Mouse (Mus musculus): ENCODE results near the gene Foxp2.

The Foxp2 gene

DNA sequence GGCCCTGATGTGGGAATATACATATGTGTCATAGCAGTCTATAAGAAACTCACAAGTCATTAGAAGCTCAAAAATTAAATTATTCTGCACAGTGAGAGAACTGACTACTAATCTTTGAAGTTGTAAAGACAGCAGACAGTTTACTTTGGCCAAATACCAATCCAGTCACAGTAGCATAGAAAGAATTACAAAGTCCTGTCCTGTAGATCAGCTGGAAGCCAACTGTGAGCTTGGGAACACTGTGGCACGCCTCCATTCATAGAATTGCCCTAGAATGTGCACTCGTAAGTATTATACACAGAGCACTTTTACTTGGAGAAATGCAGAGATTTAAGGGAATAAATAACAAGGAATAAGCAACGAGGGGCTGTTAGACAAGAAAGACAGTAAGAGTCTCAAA, 472.5 kb downstream of the Foxp2 start:
- no peak for DNase-seq (ENCODE audit: low spot score)

DNA sequence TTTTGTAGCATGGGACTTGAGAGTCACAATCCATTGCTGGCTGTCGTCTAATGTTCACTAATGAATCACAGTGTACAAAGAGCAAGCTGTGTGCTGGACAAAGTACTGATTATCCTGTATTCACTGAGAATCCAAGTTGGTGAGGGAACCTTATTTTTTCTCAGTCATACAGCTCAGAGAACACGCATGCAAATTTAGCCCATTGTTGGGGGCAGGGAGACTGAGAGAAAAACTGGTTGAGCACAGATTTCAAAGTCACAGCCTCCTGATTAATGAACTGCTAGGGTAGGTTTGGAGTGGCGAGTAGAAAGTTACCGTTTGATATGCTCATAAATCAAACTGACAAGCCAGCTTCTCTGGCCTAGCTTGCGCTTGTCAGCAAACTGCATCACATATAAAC, 477.1 kb downstream of the Foxp2 start:
- DNase-seq (ENCODE audit: low spot score), result peak; percentile 49

DNA sequence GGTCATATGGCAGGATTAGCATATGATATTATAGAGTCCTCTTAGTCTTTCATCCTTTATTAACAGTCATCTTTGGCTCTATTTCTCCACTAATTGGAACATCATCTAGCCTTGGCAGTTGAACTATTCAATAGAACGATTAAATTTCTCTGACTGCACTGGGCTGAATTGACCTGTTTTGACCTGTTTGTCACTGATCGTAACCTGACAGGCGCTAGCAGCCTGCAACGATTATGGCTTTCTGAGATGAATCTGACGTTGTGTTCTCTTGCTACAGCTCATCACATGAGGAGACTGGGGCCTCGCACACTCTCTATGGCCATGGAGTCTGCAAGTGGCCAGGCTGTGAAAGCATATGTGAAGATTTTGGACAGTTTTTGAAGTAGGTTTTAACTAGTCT, 495.3 kb downstream of the Foxp2 start:
- no peak for DNase-seq (ENCODE audit: low spot score)

DNA sequence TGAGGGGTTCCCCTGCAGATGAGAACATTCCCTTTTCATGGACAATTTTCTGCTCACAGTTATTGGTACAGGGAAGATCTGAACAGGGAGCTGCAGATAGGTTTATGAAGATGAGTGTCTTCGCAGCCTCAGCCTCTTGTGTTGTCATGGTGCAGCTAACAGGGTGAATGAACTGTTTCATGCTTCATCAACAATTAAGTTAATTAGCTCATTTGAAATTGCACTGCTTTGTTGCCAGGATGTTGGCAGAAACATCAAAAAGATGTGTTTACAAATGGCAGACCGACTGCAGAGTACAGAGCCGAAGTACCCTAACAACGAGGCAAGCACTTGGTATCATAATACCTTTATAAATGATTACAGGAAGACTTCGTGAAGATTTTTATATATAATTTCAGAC, 496.3 kb downstream of the Foxp2 start:
- DNase-seq (ENCODE audit: low spot score), result no peak

DNA sequence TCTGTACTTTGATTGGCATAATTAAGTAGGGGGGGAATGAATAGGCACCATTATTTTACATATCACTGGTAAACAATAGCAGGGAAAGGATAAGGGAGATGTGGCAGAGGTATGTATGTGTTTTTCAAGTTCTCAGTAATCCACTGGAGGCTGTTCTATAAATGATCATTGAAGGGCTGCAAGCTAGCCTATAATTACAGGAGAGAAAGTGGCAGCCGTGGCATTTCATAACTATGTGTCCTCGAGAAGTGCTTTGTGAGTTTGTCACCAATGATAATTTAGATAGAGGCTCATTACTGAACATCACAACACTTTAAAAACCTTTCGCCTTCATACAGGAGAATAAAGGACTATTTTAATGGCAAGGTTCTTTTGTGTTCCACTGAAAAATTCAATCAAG, 500.0 kb downstream of the Foxp2 start:
- no peak for DNase-seq (ENCODE audit: low spot score)

DNA sequence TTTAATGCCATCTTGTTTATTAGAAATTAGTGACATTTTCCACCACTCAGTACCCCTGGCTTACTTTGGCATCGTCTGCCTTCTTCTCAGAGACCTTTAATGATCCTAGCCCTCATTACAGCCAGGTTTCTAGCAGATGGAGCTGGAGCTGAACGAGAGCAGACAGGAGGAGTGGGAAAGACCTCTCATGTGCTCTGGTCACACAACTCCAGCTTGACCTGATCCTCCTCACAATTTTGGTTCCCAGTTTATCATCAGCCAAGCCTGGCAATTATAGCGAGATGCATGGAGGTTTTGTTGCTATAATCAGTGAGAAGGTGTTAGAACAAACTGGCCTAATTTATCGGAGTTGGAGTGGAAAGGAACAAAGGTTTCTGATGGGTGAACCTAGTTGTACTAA, 500.9 kb downstream of the Foxp2 start:
- no peak for DNase-seq (ENCODE audit: low spot score)

DNA sequence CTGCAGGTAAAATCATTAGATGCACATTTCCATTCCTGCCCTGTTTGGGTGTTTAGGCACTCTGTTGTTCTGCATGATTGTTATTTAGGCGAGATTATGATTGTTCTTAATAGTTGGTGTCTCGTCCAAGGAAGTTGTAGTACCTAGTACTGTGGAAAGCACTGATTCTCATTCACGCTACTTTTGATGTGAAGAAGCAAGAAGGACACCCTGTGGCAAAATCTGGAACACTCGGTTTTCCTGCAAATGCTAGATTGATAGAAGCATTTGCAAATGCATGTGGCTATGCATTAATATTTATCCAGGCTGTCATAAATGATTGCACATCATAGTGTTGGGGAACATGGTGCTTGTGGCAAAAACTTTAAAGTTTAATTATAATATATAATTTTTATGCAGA, 514.0 kb downstream of the Foxp2 start:
- DNase-seq (ENCODE audit: low spot score), result peak; percentile 60

DNA sequence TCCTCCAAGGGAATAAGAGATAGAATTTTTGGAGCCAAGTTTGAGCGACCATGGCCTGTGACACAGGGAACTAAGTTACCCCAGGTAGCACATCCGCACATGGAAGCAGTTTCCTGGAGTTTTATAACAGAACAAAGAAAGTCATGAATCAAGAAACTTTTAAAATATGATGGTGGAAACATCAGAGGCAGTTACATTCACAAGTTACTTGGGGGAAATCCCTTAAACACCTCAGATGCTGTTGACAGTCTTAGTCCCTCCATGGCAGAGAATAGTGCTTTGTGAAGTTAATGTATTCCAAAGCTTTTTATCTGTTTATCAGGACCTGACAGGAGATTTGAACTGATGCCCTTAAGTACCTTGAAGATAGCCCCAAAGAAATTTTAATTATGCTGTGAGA, 558.6 kb downstream of the Foxp2 start:
- no peak for DNase-seq (ENCODE audit: low spot score)

DNA sequence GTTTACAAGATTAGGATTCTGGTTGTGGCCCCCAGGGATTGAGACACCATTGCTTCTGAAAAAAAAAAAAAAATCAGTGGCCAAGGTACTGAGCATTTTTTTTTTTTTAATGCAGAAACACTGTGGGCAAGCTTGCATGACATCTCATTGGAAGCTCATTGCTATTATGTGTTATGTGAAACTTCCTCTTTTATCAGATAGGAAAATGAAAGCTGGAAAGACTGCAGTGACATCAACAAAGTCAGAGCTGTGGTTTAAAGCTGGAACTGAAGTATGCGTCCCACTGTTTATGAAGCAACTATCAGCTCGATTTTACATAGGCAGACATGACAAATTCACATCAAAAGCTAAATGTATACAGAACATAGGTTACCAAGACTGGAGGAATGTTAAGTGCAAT, 562.2 kb downstream of the Foxp2 start:
- DNase-seq (ENCODE audit: low spot score), result no peak

DNA sequence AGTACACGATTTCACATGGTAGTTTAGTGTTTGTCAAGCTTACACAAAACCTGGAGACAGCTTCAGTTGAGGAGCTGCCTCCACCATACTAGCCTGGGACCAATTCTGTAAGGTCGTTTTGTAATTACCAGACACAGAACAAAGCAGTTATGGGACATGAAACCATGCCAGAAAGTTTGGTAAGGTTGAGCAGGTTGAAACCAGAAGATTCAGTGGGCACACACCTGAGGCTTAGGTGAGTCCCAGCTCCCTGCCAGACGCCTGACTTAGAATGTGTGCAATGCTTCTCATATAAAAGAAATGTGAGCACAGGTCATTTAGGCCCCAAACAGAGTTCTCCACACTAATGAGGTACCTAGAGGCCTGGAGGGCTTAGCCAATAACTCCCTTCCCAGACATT, 564.3 kb downstream of the Foxp2 start:
- no peak for DNase-seq (ENCODE audit: low spot score)

DNA sequence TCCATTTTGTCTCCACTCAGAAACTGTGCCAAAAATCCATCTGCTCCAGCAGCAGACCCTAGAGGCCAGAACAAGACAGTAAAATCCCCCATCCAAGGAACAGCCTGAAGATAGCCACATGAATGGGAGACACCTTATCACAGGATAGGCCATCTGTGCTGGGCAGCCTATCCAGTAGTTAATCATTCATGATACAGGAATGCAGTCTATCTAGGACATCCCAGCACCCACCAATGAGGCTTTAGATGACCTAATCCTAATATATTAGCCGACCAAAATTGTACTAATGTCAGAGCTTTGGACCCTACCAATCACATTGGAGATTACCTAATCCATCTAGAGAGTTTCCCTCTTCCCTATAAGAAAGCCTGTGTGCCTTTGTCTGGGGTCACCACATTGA, 565.5 kb downstream of the Foxp2 start:
- no peak for DNase-seq (ENCODE audit: low spot score)

DNA sequence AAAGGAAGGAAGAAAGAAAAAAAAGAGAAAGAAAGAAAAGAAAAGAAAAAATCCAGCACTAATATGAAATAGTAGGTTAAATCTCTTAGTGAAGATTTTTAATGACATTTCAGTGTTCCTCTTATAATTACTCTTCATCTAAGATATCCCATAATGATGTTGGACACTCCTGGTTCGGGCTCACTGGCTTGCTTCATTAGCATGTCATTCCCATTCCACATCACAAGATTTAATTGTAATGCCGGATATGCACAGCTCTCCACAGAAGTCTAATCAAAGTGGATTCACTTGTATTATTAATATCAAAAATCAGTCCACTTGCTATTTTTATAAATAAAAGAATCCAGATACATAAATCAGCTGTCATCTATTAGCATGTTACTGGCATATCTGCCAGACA, 585.8 kb downstream of the Foxp2 start:
- DNase-seq (ENCODE audit: low spot score), result no peak
